Mouse (Mus musculus) gastrocnemius, adult 18-20 months (tissue): ENCODE measurements at regions not wholly inside any gene's neighbourhood (a gene's known extent, or its start where the extent isn't known, plus 50 kb on each side); places are given as distances from the start of the nearest gene placed in this dataset.

Experiments used
- DNase-seq: peaks from one replicate; pipeline ENCODE4 v3.0.0; 2021; ENCODE audit warnings: low spot score

DNA sequence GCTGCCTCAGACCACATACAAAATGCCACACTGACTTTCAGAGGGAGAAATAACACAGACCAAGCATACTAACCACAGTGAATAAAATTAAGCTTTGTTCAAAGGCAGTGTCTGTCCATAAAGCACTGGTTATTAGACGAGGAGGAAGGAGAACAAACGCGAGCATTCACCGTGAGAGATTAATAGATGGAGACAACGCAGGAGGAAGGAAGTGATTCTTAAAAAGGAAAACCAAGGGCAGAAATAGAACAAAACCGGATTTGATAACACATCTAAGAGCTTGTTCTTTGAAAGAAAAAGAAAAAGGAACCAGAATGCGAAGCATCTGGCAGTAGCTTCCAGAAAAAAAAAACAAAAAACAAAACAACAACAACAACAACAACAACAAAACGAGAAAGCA is 86.3 kb upstream of the Irs2 start:
- no peak for DNase-seq

DNA sequence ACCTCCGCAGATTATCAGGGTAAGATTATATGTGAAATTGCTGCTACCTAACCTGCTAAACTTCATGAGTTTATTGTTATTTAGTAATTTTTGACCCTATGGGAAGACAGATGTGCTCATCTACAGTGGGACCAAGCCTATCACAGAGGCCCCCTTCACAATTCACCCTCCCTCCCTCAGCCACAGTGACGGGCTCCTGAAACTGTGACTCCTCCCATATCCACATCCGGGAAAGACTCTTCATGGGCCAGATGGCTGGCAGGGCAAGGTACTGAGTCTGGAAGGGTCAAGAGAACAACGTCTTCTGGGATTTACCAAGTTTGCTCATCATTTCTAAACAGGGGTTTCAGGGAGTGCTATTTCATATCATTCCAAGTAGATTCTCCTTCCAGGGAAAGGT is 84.1 kb upstream of the Irs2 start:
- DNase-seq, result no peak

DNA sequence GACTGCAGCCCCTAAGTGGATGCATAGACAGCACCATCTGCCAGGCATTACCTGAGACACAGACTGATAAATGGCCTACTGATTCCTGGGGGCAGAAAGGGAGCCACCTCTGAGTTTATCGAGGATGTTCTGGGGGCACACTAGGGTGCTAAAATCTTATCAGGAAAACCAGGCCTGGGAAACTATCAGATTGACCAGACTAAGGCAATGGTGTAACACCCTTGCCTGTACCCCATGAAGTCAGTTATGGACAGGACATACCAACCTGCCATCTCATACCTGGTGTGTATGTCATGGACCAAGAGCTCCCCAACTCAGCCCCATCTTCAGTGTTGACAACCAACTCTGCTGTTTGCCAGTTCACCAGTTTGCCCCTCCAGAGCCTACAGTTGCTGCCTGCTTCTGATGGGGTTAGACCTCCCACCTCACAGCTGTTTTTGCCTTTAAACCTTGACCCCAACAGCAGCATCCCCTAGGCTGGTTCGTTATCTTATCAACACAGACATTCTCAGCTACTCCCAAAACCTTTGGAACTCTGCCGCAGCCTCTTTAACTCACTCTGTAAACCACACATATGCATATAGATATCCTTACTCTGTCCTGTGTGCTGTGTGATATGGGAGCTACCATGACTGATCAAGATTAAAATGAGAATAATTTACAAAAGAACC is 83.6 kb upstream of the Irs2 start:
- DNase-seq, result no peak

DNA sequence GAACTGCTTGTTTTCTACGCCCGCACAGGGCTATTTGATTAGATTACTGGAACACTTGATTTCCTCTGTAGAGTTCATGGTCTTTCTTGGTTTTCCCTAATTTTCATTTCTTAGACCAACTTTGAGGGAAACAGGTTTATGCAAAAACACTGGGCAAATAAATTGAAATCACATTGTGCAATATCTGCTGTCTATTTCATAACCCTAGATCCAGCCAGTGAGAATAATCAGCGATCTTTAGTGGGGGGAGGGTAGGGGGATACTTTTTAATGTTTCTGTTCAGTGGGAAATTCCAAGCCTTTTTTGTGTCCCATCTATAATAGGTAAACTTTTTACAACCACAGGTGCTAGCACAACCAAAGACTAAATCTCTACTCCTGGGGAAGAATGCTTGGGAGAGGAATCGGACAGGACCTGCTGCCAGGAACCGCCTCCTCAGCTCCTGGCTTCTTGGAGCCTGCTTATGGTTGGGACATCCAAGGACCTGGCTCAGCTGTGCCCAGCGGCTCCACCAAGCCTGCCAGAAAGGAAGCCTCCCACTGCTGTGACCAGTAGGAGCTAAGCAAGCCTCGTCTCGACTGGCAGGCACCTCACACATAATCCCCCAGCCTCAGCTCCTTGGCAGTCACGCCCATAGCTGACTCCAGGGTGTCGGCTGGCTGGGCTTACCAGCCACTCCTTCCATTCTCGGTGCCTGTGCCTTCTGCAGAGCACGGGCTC is 80.8 kb upstream of the Irs2 start:
- DNase-seq, result peak; percentile 81

DNA sequence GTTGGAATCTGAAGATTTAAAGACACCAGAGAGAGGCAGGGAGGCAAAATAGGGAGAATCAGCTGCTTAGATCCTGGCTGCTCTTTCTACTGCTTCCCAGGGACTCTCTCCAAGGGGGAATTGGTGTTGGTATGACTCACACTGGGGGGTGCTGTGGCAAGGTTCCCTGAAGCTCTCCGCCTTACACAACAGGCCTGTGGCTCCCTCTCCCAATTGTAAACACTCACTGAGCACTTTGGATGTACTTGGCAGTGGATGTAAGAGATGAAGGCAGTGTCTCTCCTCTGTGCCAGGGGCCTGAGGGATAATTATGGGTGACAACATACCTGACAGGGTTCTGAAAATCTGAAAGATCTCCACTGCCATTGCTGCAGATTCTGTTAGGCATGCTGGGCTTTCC is 77.0 kb upstream of the Irs2 start:
- DNase-seq, result peak; percentile 73

DNA sequence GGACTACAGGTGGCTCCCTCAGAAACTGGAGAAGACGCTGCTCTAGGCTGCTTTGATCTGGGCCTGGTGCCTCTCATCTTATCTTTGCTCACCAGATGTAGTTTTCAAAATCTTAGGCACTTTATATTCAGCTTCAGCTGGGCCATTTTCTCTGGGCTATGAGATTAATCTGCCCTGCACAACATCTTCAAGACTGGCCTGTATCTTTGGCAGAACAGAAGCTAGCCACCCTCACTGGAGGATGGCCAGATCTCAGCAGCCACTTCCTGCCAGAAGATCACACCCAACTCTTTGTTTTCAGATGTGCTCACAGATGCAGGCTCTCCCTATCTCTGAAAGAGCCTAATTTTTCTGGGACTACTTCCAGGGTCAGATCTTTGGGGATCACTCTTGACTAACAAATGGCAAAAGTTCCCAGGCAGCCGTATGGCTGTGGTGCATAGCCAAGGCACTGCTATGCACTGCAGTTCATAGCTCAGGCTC is 75.8 kb upstream of the Irs2 start:
- DNase-seq, result peak; percentile 71

DNA sequence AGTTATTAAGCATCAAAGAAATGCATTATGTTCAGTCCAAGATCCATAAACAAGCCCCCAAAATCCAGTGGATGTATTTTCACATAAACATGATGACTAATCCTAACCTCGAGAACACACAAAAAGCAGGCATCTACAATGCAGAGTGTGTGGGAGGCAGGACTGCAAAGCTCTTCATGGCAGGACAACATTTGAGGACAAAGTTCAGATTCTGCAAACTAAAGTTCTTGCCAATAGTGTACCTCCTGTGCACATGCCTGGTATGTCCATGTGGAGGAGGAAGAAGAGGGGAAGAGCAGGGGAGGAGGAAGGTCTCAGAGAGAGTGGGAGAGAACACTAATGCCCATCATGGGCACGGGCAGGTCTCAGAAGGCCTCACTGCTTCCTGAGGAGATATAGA is 72.6 kb upstream of the Irs2 start:
- DNase-seq, result no peak

DNA sequence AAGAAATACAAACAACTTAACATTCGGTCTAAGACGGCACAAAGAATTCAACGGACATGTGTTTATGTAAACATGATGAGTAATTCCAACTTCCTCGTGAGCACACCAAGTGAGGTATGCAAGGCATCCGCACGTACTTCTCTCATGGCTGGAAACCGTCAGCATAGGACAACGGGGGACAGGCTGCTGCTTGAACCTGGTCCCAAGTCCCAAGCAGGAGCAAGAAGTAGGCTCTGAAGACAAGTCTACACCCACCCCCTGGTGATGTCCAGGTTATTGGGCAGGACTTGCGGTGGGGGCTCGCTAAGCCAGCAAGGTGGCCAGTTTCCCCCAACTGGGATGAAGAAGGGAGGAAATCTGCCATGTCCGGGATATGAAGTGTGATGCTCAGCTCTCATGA is 71.5 kb upstream of the Irs2 start:
- DNase-seq, result no peak

DNA sequence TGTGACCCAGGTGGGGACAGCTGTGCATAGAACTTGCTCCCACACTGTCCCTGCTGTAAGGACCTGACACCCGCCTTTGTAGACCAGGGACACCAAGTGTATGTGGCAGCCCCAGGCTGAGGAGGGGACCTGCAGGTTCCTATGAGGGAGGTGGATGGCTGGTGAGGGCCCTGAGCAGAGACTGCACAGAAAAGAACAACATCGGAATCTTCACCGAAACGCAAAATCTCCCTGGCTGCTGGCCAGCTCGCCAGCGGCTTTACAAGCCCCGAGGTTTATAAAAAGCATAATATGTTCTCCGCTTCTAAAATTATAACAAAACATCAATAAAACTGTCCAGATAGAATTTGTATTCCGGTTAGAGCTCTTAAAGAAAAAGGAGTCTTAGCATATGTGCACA is 68.9 kb upstream of the Irs2 start:
- DNase-seq, result no peak

DNA sequence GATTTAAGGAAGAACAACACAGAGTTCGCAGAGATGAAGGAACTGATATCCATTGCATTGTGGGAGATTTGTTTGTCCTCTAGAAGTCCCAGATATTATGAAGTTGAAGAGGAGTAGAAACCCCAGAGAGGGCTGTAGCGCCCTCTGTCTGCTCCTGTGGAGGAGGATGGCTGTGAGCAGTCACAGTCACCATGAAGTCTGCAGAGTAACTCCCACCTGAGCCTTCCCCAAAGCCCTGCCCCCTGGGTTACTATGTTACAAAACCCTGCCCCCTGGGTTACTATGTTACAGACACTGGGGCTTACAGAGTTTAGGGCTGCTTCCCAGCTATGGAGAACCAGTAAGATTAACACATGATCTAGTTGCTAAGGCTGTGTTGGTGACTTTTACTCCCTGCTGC is 62.9 kb upstream of the Irs2 start:
- peak; percentile 7 for DNase-seq

DNA sequence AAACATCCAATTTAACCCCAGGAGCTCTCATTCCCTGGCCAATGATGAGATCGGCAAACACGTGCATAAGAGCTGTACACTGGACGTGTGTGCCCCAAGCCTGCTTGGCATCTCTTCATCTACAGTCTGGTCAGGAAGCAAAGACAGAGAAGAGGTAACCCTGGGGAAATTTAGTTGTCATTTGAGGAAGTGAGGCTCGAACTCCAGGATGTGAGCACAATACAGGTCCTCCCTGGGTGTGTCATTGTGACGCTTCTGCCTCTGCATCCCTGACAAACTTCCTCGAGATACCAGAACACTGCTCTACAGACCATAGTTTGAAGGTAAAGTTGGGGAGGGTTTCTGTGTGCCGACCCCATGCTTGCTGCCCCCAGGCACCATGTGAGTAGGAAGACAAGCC is 59.2 kb upstream of the Irs2 start:
- no peak for DNase-seq

DNA sequence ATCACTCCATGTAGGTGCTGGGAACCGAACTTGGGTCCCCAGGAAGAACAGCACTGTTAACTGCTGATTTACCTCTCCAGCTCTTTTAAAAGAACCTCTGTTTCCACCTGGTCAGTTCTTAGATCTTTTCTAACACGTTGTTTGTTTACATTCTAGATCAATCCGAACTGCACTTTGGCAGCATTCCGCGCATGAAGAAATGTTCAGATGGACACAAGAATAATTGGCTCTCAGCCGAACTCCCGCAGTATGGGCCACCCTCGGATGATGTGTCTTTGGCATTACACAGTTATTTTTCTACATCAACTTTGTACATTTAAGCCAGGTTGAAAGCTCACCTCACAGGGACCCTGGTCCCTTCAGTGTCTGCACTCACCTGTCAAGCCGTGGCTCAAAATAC is 57.7 kb upstream of the Irs2 start:
- DNase-seq, result no peak

DNA sequence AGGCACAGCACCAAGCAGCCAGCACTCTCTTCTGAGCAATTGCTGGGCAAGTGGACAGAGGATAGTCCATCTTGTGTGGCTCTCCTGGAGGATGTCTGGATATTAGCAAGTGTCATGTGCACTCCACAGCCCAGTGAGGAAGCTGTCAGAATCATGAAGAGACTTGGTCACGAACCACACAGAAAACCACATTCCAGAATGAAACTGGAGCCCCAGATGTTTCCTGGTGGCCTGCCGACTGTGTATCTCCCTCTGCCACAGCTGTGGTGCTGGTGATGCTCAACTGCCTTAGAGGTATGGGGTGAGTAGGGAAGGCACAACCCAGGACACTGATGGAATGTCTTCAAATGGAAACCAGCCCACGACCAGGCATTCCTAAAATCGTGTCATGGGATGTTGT is 57.0 kb upstream of the Irs2 start:
- DNase-seq, result no peak

DNA sequence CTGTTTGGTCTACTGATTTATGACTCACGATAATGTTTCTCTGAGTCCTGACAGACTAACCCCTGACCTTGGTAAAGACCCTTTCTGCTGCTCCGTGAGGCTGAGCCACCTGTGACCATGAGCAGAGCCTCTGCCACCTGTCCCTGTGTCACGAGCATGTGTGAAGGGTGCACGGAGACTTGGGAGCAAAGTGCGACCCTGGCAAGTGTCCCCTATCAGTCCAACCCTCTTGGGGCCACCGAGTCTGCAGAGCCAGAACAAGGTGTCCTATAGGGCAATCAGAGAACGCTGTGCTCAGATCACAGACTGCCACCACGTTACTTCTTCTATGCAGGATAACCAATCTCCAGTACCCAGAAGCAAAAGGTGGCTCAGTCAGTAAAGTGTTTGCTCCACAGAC is 54.8 kb upstream of the Irs2 start:
- DNase-seq, result no peak

DNA sequence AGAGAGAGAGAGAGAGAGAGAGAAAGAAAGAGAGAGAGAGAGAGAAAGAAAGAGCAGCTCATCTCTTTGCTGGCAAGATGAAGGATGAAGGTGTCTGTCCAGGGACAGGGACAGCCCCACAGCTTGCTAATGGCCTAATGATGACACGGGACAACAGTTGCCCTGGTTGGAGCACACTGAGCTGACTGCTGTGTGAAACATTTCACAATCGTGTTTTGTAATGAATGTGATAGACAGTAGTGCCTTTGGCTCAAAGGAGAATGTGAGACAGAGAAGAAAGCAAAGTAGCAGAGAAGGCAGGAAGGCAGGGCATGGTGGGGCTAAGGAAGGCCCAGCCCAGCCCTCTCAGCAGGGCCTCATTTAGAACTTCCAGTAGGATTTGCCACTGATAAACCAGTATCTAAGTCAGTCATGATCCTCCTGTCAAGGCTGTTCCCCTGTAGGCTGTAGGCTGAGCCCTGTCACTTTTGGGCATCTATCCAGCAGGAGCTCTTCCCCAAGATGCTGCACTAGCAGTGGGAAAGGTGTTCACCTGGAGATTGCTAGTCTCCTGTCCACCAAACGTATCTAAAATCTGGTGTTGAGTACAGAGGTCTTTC is 54.2 kb upstream of the Irs2 start:
- no peak for DNase-seq

DNA sequence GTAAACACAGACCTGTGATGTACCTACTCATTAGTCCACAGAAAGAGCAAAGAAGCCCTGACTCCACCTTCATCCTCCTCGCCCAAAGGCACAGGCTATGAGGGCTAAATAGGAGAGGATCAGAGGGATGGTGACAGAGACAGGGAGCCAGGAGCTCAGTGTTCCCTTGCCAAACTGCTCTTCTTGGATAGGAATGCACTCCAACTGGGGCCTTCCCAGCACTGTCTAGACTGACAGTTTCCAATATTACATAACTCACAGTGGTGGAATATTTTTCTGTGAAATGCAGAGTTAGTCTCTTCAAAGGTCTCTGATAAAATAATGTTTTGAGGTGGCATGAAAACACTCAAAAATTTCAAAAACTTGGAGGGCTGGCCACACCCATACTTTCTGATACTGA is 53.5 kb upstream of the Irs2 start:
- DNase-seq, result no peak

DNA sequence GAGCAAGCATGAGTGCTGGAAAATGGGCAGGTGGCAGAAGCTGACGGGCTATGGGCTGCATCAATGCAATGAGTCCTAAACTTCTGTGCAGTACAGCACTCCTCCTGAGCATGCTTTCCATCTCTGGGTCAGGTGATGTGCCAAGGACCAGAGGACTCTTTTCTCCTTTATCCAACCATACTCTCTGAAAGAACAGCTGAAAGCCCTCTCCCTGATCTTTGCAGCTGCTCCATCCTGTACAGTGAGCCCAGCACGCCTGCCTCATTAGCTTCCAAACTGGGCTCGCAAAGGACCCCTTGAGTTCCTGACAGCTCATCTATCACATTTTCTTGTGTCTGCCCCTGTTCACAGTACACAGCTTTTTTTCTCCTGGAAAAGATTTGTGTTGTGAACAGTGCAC is 52.3 kb upstream of the Irs2 start:
- no peak for DNase-seq

DNA sequence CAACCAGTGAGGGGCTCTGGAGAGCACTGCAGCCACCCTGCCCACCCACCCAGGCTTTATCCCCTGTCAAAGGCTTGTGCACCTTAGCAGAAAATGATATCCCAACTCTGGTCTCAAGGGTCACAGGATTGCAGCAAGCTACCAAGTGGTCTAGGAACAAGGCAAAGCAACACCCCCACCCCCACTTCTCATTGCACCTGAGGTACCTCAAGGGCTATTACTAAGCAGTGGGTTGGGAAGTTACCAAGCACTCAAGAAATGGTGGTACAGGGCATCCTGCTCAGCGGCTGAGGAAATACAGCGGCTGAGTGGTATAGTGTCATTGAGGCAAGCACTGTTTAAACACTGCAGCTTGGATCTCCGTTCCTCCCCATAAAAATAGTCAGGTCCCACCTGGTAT is 50.1 kb upstream of the Irs2 start:
- no peak for DNase-seq
